Mouse (Mus musculus) E14TG2a.4 (cell line): ENCODE results near the gene Numa1.

Experiments used
- CTCF ChIP-seq: conservative IDR thresholded peaks from 2 replicates; pipeline ENCODE4 v1.5.1; 2014; ENCODE audit warnings: low read length
- NANOG ChIP-seq: IDR thresholded peaks from 2 replicates; pipeline ENCODE4 v1.6.1; 2014; ENCODE audit warnings: borderline replicate concordance, low read length, mixed read lengths
- POU5F1 ChIP-seq: IDR thresholded peaks from 2 replicates; pipeline ENCODE4 v1.6.1; 2014; ENCODE audit warnings: low read length, borderline replicate concordance

DNA sequence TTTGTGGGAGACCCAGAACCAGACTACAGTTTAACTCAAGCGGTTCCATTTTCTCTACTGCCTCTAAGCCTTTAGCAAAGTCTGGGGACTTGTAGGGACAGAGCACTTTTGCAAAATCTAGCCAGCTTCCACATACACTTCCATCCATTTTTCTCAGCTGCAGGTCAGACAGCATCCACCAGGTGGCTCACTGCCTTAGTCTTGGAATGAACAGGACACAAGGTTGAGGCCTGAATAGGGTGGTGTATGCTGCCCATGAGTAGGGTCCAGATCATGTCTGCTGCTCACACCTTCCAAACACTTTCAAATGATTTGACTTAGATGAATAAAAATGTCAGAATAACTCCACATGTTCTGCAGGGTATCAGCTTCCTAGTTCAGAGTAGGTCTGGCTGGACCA, 15.8 kb upstream of the Numa1 start:
- TF ChIP-seq CTCF = peak; percentile 84
- no peak for TF ChIP-seq NANOG
- TF ChIP-seq POU5F1 = no peak
